Mouse (Mus musculus) WW6 (cell line): ENCODE results near the gene Dda1.
"Not testable (repeated sequence)": the region's sequence is repeated elsewhere in the genome, so short reads cannot be mapped to it uniquely, and the experiment has no call there.

Source experiments
- DNase-seq: peaks from one replicate; pipeline ENCODE4 v3.0.0-alpha.2; 2013; ENCODE audit warnings: low read depth, low spot score

The Dda1 gene

DNA sequence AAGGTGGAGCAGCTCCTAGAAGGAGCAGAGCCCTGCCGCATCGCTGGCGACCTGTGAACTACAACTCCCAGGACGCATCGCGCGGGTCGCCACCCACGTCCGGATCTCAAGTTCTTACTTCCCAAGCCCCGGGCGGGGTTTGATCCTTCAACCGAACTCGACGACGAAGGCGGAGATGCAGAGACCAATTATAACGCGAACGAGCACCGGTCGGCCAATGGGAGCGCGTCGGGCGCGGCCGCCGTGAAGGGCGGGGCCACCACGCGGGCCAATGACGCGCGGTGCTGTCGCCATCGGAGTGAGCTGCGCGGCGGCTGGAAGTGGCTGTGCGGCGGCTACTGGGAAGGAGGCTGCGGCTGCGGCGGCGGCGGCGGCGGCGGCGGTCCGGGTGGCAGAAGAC, at the start of gene Dda1:
Gene Dda1 (plus strand): TSS at position 284 of the 400 bp plus-strand sequence.
- DNase-seq: peak; percentile 100

DNA sequence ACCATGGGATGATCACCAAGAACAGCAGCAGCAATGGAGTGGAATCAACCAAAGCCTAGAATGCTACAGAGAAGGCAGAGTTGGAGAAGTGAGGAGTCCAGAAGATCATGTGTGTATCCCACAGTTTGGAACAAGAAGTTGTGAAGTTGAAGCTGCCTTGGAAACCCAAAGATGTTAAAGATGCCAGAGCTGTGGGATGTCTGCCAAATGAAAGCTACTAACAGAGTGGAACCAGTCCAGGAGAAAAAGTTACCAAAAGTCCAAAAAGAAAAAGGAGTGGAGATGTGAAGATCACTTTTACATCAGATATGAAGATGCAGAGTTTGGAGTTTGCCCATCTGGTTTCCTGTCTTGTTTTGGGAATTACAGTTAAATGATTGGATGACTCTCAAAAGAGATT, 46.9 kb upstream of the Dda1 start:
- DNase-seq: no peak

DNA sequence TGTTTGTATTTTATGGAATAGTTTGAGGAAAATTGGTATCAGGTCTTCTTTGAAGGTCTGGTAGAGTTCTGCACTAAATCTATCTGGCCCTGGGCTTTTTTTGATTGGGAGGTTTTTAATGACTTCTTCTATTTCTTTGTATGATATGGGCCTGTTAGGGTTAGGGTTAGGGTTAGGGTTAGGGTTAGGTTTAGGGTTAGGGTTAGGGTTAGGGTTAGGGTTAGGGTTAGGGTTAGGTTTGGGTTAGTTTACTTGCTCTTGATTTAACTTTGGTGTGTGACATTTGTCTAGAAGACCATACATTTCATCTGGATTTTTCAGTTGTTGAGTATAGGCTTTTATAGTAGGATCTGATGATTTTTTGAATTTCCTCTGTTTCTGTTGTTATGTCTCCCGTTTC, 36.1 kb upstream of the Dda1 start:
- DNase-seq: not testable (repeated sequence)

DNA sequence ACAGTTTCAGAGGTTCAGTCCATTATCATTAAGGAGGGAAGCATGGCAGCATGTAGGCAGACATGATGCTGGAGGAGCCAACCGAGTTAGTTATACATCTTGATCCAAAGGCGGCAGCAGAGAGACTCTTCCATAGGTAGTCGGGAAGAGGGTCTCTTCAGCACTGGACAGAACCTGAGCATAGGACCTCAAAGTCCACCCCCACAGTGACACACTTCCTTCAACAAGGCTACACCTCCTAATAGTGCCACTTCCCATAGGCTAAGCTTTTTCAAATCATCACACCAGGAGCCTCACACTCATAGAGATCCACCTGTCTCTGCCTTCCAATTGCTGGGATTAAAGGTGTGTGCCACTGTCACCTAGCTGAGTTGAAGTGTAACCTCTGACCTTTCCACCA, 32.0 kb upstream of the Dda1 start:
- DNase-seq: no peak

DNA sequence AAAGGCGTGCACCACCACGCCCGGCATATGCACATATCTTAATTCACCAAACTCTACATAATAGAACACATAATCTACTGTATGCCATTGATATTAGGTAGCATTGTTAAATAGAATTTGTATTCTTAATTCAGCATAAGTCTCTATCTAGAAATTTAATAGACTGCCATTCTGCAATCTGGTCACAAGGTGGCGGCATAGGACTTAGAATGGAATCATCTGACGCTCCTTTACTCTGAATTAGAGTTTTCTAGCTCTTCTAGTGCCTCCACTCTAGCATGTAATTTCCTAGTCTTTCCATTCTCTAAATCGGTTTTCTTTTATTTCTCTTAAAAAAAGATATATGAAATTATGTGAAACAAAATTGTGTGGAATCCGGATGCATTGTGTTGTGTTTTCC, 27.6 kb upstream of the Dda1 start:
- no peak for DNase-seq

DNA sequence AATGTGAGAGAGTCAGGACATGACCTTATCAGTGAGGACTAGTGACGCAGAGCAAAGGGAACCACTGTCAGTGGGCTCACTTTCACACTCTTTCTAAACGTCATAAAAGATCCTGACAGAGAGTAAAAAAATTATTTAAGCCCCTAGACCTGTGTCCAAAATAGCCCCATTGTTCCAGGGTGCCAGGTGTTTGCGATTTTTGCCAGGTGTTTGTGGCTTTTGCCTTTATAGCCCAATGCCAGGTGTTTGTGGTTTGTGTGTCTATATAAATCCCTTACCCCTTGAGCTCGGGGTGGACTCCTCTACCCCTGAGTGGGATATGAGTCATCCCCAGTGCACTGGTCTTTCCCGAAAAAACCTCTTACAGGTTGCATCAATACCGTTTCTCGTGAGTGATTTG, 23.9 kb upstream of the Dda1 start:
- no peak for DNase-seq

DNA sequence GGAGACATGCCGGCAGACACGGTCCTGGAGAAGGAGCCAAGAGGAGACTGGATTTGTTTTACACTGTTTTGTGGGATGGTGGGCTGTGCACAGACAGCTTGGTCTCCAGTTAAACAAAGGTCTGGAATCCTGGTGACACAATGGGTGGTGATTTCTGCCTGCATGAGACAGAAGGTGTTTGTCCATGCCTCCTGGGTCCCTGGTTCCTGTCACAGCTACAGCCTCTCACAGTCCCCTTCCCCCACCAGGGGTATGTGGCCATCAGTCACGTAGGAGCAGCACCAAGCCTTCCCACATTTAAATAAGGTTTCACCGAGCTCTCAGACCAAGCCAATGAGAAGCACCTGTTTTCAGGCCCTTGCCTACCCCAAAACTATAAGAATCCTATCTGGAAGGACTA, 17.7 kb upstream of the Dda1 start:
- DNase-seq: no peak

DNA sequence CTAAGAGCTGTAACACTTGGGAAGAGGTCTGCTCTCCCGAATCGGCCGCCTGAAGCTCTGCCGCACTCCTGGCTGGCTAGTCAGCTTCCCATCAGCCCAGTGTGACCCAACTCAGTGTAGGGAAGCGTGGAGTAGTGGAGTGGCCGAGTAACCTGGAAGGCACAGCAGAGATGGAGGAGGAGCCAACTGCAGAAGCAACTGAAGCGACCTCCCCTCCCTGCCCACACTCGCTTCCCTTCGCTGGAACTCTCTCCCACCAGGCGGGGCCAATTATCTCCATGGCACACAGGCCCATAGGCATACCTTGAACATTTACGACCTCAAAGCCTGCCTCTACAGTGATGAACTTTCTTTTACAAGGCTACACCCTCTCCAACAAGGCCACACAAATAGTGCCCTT, 17.2 kb upstream of the Dda1 start:
- no peak for DNase-seq

DNA sequence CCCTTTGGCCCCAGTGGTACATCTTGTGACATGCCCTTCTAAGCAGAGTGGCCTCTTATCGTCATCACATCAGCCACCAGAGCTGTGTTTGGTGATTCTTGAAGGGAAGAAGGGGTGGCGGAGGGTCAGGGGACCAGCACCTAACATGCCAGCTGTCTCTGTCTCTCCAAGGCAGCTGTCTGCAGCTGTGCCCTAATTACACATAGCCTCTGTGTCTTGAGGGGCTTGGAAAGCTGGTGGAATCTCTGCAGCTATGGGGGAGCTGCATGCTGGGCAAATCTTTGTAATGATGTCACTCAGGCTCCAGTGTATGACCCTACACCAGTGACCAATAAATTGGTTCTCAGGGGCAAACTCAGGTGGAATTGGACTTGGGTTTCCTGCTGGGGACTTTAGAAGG, 16.3 kb upstream of the Dda1 start:
- DNase-seq: no peak

DNA sequence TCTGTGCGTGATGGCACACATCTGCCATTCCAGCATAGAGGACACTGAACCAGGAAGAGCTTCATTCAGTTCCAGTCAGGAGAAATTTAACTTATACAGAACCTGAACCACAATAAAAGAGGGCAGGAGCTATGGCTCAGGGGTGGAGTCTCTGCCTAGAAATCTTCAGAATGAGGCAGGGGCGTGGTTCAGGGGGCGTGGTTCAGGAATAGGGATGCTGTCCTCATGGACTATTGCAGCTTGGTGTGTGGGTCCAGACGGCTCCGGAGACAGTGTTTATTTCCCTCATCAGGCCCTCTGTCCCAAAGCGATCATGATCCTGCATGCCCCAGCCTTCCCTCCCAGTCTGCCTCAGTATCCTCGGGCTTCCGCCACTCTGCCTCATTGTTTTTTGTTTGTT, 14.3 kb upstream of the Dda1 start:
- no peak for DNase-seq

DNA sequence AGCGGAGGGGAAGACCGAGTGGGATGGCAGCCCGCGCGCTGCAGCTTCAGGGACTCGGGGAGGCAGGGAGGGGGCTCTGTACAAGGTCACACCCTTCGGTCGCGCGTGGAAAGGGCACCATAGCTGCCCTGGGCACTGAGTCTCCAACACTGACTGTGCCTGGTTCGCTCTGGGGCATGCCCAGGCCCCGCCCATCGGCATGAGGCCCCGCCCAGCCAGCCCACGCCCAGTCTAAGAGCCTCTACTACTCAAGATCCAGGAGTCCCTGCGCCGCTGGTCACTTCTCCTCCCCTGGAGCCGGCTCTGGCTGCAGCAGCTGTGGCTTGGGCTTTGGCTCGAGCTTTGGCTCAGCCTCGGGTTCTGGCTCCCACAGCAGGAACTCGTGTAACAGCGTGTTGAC, 12.1 kb upstream of the Dda1 start:
- DNase-seq: no peak

DNA sequence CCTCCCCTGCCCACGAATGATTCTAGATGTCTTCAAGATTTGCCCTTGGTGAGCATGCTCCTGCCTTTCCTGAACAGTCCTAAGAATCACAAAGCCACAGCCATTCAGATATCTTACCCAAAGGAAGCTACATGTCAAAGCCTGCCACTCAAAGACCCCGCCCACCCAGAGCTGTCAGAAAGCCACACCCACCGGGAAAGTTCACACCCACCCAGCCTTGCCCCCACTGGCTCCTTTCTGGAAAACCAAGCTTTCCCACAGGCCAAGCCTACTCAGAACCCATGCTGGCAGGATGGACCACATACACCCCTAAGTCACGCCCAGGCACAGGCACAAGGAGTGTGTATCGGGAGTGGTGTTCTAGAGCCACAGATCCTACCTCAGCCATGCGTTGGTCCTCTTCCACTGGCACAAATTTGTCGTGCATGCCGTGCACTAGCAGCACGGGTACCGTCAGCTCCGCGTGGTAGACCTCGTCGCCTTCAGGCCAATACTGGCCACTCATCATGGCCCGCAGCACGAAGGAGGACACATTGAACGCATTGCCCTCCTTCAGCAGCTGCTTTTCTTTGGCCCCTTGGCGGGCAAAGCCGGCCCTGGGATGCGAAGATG, 11.2 kb upstream of the Dda1 start:
- DNase-seq: no peak

DNA sequence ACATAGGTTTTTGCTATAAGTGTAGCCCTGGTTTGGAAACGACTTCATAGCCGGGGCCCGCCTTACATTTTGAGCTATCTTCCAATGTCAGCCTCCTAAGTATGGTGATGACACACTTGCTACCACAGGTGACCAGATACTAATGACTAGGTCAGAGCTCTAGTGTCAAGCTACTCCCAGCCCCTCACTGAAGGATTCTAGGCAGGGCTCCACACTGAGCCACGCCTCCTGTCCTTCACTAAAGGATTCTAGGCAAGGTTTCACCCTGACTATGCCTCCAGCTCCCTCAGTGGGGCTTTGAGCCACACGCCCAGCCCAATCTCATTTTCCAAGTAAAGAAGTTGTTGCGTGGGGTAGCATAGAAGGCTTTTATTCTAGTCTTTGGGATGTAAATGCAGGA, 8.3 kb upstream of the Dda1 start:
- DNase-seq: no peak

DNA sequence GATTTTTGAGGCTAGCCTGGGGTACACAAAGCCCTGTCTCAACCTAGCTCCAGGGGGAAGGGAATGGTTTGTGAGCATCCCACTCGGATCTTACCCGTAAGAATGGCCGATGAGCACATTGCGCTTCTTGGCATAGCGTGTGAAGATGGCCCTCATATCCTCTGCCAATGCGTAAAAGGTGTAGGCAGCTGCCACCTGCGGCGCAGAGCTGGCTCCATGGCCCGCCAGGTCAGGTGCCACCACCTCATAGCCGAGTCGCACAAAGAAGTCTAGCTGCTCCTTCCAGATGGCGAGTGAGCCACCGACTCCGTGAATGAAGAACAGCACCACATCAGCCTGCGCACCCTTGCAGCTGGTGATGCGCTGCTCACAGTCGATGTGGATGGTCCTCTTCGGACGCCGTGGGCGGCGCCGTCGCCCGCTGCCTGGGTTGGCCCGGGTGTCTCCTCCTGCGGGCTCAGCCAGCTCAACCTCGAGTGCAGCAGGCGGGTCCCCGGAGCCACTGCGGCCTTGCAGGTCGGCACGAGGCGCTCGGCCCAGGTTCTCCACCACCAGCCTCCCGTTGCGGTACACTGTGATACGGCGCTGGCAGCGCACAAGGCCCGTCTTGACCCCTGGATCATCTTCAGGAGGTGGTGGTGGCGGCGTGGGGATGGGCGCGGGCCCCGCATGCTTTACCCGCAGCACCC, 7.7 kb upstream of the Dda1 start:
- no peak for DNase-seq

DNA sequence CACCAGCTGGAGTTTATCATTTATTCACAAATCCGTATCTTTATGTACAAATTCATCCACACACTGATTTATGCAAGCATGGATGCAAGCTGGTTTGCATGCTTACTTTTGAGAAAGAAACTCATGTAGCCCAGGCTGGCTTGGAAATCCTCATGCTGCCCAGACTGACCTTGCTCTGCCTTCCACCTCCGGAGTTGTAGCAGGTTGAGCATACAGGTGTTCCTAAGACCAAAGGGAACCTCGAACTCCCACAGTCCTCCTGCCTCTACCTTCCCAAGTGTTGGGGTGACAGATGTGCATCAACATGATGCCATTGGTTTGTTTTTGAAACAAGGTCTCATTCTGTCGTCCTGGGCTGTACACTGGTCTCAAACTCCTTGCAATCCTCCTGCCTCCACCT, 6.8 kb upstream of the Dda1 start:
- no peak for DNase-seq

DNA sequence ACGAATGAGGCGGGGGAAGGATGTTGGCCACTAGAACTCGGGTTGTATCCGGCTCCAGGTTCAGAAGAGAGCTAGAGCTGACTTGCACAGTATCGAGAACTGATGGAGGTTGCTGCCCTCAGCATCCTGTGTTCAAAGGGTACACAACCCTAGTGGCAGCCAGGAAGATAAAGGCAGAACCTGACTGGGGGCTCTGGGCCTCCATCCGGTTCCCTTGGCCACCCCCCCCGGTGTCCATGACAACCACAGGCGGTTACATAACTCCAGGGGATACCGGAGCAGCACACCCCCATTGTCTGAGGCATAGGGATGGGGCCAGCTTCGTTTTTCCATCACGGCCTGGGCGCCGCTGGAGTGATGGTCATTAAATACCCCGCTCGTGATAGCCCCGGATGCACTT, 6.2 kb upstream of the Dda1 start:
- DNase-seq: no peak

DNA sequence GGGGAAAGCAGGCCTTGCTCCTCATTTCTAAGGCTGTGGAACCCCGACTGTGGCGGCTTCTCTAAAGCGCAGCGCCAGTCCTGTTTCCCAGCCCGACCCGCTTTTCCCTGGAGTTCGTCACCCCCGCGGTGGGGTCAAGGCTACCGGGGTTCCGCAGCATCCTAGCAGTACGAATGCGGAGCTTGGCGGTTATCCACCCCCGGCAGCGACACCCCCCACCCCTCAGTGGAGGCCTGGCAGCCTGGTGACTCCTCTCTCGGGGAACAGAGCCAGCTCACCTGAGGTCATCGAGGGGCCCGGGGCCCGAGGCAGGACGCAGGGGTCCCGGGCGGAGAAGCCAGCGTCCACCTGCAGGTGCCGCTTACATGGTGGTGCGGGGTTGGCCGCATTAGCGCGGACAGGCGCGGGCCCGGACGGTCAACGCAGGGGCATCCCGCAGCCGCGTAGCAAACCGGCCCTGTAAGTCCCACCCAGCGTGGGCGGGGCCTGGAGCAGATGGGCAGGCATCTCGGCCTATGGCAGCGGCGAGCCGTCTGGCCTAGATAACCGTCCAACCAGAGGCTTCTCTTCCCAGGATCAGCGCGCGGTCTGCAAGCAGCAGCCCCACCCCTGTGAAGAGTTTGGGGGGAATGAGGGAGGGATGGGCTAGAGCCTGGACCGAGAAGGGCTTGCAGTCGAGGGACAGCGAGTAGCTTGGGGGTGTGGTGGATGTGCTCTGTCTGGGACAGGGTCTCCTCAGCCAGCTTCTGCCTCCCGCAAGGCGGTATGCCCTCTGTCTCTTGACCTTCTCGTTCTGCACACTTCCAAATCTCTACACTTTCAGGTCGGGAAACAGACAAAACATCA, 5.6 kb upstream of the Dda1 start, which contains the start of gene Abhd8:
Gene Abhd8 (minus strand): TSS at position 468 of the 846 bp plus-strand sequence.
- DNase-seq: peak; percentile 84

DNA sequence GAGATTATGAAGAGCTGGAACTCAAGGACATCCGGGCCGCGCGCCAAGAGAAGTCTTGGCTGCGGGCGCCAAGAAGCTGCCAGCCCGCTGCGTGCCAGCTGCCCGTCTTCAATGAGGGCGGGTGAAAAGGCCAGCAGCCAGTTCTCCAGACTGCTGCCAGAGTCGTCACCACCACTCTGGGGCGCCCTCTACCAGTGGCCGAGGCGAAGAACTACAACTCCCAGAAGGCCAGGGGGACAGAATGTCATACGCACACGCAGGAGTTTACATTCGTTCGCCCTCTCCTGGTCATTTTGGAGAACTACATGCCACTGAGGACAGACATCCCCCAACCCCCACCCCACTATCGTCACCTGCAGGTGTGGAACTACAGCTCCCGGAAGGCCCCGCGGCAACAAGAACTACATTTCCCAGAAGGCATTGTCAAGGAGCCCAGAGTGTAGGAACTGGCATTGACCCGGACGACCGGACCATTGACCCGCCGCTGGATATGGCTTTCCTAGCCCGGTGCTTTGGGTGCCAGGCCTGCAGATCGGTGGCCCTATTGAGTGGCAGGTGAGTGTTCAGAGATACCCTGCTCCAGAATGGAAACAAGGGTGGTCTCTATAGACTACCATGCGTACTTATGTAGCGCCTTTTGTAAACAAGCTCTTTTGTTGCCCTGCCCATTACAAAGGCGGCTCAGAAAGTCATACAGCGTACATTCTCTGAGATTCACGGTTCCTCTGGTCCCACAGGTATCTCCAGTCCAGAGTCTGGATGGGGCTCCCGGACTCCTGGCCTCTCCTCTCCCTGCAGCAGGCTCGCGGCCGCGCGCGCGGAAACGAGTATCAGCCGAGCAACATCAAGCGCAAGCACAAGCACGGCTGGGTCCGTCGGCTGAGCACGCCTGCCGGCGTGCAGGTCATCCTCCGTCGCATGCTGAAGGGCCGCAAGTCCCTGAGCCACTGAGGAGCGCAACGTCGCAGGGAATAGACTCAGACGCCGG, 4.2 kb upstream of the Dda1 start, which contains the start of gene Mrpl34:
Gene Mrpl34 (plus strand): TSS at position 447 of the 988 bp plus-strand sequence.
- peak; percentile 99 for DNase-seq

DNA sequence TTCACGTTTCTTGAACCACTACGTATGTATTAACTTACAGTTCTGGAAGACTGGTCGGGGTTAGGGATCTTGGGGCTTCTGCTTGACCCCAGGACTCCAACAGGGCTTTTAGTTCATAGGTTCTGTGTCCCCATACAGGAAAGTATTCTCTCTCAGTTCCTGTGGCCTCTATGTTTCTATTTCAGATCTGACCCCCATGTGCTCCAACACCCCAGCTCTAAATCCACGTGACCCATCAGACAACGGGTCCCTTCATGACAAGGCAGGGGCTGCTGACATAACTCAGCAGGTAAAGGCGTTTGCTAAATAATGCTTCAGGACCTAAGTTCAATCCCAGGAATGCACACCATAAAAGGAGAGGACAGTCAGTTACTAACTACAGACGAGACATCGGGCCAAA, 3.3 kb upstream of the Dda1 start:
- no peak for DNase-seq

DNA sequence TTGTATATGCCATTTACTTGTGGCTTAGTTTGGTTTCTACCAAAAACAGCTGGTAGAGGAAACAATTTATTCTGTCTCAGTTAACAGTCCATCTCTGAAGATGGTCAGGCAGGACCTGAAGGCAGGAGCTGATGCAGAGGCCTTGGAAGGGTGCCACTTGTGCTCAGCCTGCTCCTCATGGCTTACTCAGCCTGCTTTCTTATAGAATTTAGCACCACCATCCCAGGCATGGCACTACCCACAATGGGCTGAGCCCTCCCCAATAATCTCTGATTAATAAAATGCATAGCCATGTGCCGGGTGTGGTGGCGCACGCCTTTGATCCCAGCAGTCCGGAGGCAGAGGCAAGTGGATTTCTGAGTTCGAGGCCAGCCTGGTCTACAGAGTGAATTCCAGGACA, 2.8 kb upstream of the Dda1 start:
- DNase-seq: no peak

DNA sequence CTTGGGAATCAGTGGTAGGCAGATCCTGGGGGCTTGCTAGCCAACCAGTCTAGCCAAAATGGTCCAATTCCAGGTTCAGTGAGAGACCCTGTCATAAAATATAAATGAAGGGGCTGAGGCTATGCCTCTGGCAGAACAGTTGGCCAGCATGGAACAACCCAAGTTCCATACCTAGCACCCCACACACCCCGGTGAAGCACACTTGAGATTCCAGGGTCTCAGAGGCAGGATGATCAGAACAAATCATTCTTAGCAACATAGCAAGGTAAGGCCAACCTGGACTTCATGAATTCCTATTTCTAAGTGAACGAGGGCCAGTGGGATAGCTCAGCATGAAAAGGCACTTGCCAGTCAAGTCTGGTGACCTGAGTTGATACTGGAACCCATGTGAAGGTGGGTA, 1.8 kb upstream of the Dda1 start:
- no peak for DNase-seq
